Mouse (Mus musculus): ENCODE measurements around the gene Tbrg4.

Gene Tbrg4

GRCm38 (mm10) chr11:6590933-6591675, 34.8 kb downstream of the Tbrg4 start:
- no peak for DNase-seq (ENCODE audit: low read depth, low spot score)

GRCm38 (mm10) chr11:6589838-6590237, 36.0 kb downstream of the Tbrg4 start:
- no peak for DNase-seq (ENCODE audit: low read depth, low spot score)

GRCm38 (mm10) chr11:6588295-6588694, 37.6 kb downstream of the Tbrg4 start:
- no peak for DNase-seq (ENCODE audit: low read depth, low spot score)

DNA sequence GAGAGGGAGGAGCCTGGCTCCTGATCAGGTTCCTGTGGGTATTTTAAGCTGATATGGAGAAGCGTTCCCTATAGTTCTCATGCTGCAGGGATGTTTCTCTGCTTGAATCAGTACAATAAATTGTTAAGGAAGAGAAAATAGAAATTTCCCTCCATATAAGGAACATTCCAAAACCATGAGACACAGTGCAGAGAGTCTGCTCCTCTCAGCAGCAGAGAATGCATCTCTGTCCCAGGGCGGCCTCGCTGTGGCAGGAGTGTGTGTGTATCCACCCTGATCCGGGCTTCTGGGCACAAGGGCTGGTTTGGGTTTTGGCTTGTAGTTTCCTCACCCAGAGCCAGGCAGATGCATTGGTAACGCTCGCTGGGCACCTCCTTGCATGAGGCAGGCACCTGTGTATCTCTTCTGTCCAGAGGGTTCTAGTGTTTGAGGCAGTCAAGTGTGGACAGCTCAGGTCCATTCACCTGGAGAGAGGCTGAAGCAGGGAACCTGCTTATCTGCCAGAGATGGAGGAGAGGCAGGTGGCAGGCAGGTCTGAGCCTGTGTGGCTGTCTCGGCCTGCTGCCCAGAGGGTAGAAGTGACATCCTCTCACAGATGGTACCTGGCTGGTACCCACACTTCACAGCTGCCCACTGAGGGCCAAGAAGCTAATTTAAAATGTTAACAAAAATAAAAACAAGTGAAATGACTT, 38.5 kb downstream of the Tbrg4 start:
- DNase-seq (ENCODE audit: low read depth, low spot score) = no peak

DNA sequence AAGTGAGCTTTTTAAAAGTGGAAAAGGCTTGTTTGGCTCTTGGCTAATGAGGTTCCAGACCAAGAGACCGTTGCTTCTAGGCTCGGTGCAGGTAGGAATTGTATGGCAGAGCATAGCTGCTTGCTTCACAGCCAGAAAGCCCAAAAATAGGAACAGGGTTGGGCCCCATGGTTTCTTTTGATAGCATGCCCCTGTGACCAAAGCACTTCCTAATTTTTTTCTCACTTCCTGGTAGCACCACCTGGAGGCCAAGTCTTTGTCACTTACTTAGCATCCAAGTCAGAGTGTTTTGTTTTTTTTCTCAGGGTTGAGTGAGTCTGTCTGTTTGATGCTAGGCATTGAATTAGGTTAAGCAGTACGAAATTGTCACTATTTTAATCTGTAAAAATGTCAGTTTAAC, 39.2 kb downstream of the Tbrg4 start:
- DNase-seq (ENCODE audit: low read depth, low spot score) = no peak

GRCm38 (mm10) chr11:6585748-6586147, 40.1 kb downstream of the Tbrg4 start:
- DNase-seq (ENCODE audit: low read depth, low spot score) = no peak

DNA sequence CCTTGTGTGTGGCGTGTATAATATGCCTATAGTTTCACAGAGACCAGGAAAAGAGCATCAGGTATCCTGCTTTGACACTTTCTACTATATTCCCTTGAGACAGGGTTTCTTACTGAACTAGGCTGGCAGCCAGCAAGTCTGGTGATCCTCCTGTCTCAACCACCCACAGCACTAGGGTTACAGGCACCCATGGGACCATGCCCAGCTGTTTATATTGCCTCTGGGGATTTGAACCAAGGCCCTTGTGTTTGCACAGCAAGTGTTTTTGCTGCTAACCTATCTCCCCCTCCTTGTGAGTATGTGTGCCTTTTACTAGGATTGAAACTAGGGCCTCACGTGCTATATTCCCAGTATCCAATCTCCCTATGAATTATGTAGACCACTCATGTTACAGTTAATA, 44.3 kb downstream of the Tbrg4 start:
- no peak for DNase-seq (ENCODE audit: low read depth, low spot score)

GRCm38 (mm10) chr11:6580065-6580750, 45.7 kb downstream of the Tbrg4 start:
- peak; percentile 47 for DNase-seq (ENCODE audit: low read depth, low spot score)

DNA sequence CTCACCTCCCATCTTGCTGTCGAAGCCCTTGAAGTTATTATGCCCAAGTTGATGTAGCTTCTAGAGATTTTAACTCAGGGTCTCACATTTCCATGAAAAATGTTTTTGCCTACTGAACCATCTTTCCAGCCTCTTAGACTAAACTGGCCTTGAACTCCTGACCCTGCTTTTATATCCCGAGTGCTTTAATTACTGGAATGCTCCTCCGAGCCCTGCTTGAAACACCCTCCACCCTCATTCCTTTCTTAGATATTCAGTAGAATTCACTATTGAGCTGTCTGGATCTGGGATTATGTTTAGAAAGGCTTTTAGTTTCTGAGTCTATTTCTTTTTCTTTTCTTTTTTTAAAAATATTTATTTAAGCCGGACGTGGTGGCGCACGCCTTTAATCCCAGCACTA, 46.5 kb downstream of the Tbrg4 start:
- DNase-seq (ENCODE audit: low read depth, low spot score) = no peak

GRCm38 (mm10) chr11:6576151-6576550, 49.7 kb downstream of the Tbrg4 start:
- DNase-seq (ENCODE audit: low read depth, low spot score) = no peak

DNA sequence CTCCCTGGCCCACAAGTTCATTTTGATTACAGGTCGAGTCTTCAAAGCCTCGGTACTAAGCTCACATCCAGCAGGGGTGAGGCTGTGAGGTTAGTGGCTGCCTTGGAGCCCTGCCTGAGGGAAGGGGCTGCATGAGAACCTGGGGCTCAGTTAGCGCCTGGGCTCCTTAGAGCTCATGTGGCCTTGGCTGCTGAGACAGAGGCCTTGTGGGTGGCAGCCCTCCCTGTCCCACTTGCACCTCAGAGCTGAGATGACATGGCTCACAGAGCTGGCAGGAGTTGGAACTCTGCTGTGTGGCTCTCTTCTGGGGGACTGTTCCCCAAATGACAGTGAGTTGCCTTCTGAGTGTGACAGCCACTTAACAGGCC, 56.5 kb downstream of the Tbrg4 start:
- DNase-seq (ENCODE audit: low read depth, low spot score) = no peak

DNA sequence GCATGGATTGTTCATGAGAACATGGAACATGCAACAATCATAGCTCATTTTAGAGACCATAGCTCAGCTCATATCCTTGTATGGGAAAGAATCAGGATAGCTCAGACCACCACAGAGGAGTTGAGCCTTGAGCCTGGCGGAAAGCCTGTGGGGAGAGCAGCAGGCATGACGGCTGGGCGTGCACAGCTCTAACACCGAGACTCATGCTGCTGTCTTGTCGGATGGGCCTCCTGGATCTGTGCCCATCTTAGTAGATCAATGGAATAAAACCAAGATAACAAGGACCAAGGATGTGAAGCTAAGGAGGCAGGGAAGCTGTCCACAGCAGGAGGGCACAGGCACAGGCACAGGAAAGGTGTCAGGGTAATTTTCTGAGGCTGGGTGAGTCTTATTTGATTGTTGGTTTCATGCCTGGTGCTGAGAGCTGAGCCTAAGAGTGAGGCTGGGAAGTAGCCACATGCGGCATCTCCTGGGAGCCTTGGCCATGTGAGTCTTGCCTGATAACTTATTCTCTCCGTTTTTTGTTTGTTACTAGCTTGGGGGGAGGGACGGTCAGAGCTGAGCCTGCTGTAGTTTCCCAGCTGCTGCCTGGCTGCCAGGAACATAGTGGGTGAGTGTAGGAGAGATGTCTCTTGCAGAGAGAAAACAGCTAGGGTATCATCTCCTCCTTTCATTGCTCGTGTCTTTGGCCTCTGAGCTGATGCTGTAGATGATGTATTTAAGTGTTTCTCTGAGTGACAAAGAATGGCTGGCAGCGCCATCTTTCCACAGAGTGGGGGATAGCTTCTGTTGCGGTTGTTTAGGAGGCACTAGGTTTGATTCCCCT, 57.1 kb downstream of the Tbrg4 start:
- peak; percentile 27 for DNase-seq (ENCODE audit: low read depth, low spot score)

GRCm38 (mm10) chr11:6567951-6568350, 57.9 kb downstream of the Tbrg4 start:
- DNase-seq (ENCODE audit: low read depth, low spot score) = no peak

- no peak for DNase-seq (ENCODE audit: low read depth, low spot score)
Measured at GRCm38 (mm10) chr11:6566496-6566895, 59.4 kb downstream of the Tbrg4 start.

Measured in retina, postnatal 7 days (tissue).